Mouse (Mus musculus): ENCODE measurements around the gene Gm10665. TPM values are rescaled to one million over a fixed set of nuclear protein-coding genes. Genes with fewer than 3 reads are reported as not detected.
"Not testable (repeated sequence)": the region's sequence is repeated elsewhere in the genome, so short reads cannot be mapped to it uniquely, and the experiment has no call there.

Gm10665 gene
- not detected in 2 replicates for total RNA-seq (2014; fragmentation: Nextera tagmentation)
- not detected in 2 replicates for total RNA-seq (2017)

- ATAC-seq (replicated peaks; ENCODE audit: low FRiP score, low TSS enrichment, poor library complexity, severe bottlenecking), result not testable (repeated sequence)
These were observed at the start of gene Gm10665 for GRCm38 (mm10) chr7:22463975-22464374. Gm10665 (minus strand) TSS chr7:22464075.

DNA sequence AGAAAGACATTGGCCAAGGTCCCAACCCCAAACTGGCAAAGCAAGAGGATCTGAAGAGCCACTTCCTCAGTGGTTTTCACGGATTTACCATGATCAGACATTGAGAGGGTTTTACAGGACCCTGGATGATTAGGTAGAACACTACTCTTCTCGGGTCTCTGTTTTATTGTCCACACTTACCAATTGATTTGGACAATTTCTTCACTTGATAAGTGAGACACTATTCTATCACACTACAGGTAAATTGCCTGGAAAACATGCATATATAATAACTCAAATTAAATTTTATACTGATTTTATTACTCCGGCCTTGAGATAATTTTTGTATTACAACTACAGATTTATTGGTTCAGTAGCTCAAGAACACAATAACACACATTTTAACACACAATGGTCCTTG, 35.7 kb upstream of the Gm10665 start, which contains the start of gene Vmn1r151:
Gene Vmn1r151, minus strand, starts transcription at position 101 of the 400 bp plus-strand sequence.
- ATAC-seq (replicated peaks; ENCODE audit: low FRiP score, low TSS enrichment, poor library complexity, severe bottlenecking), result not testable (repeated sequence)

DNA sequence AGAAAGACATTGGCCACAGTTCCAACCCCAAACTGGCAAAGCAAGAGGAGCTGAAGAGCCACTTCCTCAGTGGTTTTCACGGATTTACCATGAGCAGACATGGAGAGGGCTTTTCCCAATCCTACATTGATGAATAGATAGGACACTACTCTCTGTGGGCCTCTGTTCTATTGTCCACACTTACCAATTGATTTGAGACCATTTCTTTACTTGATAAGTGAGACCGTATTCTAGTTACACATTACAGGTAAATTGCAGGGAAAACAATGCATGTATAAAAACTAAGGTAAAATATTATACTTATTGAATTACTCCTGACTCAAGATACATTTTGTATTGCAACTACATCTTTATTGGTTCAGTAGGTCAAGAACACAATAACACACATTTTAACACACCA, 25.7 kb downstream of the Gm10665 start, which contains the start of gene Vmn1r149:
Gene Vmn1r149, minus strand, starts transcription at position 101 of the 400 bp plus-strand sequence.
- ATAC-seq (replicated peaks; ENCODE audit: low FRiP score, low TSS enrichment, poor library complexity, severe bottlenecking), result not testable (repeated sequence)

DNA sequence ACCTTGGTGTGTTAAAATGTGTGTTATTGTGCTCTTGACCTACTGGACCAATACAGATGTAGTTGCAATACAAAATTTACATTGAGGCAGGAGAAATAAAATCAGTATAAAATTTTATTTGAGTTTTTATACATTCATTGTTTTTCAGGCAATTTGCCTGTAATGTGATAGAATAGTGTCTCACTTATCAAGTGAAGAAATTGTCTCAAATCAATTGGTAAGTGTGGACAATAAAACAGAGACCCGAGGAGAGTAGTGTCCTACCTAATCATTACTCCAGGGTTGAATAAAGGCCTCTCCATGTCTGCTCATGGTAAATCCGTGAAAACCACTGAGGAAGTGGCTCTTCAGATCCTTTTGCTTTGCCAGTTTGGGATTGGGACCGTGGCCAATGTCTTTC, 50.6 kb downstream of the Gm10665 start, which contains the start of gene Vmn1r148:
Gene Vmn1r148, plus strand, starts transcription at position 301 of the 400 bp plus-strand sequence.
- ATAC-seq (replicated peaks; ENCODE audit: low FRiP score, low TSS enrichment, poor library complexity, severe bottlenecking), result not testable (repeated sequence)

Other genes with a start within 250 kb of the Gm10665 start
- not detected in 2 replicates for gene Gm8453, start 234.6 kb downstream of the Gm10665 start, total RNA-seq (2014; fragmentation: Nextera tagmentation)
- not detected in 2 replicates for gene Gm8453, start 234.6 kb downstream of the Gm10665 start, total RNA-seq (2017)
- not detected in 2 replicates for gene Gm4187, start 134.4 kb downstream of the Gm10665 start, total RNA-seq (2014; fragmentation: Nextera tagmentation)
- gene Gm4187, start 134.4 kb downstream of the Gm10665 start, total RNA-seq (2017), result not detected in 2 replicates
- gene Gm8660, start 93.0 kb downstream of the Gm10665 start, total RNA-seq (2014; fragmentation: Nextera tagmentation), result not detected in 2 replicates
- gene Gm8660, start 93.0 kb downstream of the Gm10665 start, total RNA-seq (2017), result not detected in 2 replicates
- not detected in 2 replicates for gene Vmn1r148, start 50.5 kb downstream of the Gm10665 start, total RNA-seq (2014; fragmentation: Nextera tagmentation)
- gene Vmn1r148, start 50.5 kb downstream of the Gm10665 start, total RNA-seq (2017), result not detected in 2 replicates
- not detected in 2 replicates for gene Vmn1r149, start 25.8 kb downstream of the Gm10665 start, total RNA-seq (2014; fragmentation: Nextera tagmentation)
- gene Vmn1r149, start 25.8 kb downstream of the Gm10665 start, total RNA-seq (2017), result not detected in 2 replicates
- not detected in 2 replicates for gene Vmn1r151, start 35.6 kb upstream of the Gm10665 start, total RNA-seq (2014; fragmentation: Nextera tagmentation)
- gene Vmn1r151, start 35.6 kb upstream of the Gm10665 start, total RNA-seq (2017), result not detected in 2 replicates
- gene Vmn1r152, start 58.9 kb upstream of the Gm10665 start, total RNA-seq (2014; fragmentation: Nextera tagmentation), result not detected in 2 replicates
- not detected in 2 replicates for gene Vmn1r152, start 58.9 kb upstream of the Gm10665 start, total RNA-seq (2017)
- not detected in 2 replicates for gene Gm8677, start 70.8 kb upstream of the Gm10665 start, total RNA-seq (2014; fragmentation: Nextera tagmentation)
- not detected in 2 replicates for gene Gm8677, start 70.8 kb upstream of the Gm10665 start, total RNA-seq (2017)
- gene Gm4201, start 101.3 kb upstream of the Gm10665 start, total RNA-seq (2014; fragmentation: Nextera tagmentation), result not detected in 2 replicates
- not detected in 2 replicates for gene Gm4201, start 101.3 kb upstream of the Gm10665 start, total RNA-seq (2017)
- not detected in 2 replicates for gene Gm4565, start 124.1 kb upstream of the Gm10665 start, total RNA-seq (2014; fragmentation: Nextera tagmentation)
- gene Gm4565, start 124.1 kb upstream of the Gm10665 start, total RNA-seq (2017), result not detected in 2 replicates
- not detected in 2 replicates for gene Vmn1r155, start 193.9 kb upstream of the Gm10665 start, total RNA-seq (2014; fragmentation: Nextera tagmentation)
- gene Vmn1r155, start 193.9 kb upstream of the Gm10665 start, total RNA-seq (2017), result not detected in 2 replicates
- not detected in 2 replicates for gene Gm8693, start 228.2 kb upstream of the Gm10665 start, total RNA-seq (2014; fragmentation: Nextera tagmentation)
- not detected in 2 replicates for gene Gm8693, start 228.2 kb upstream of the Gm10665 start, total RNA-seq (2017)

Measured in megakaryocyte-erythroid progenitor cell, adult 5-6 weeks (primary cell).